Mouse (Mus musculus) heart, embryonic 14.5 days (tissue): Measurements from ENCODE around the gene Spsb3. TPM values are rescaled to one million over a fixed set of nuclear protein-coding genes. Genes with fewer than 3 reads are reported as not detected.
A peak's percentile ranks its signal among the peaks of the same experiment; 100 is the strongest.

Experiments
- ATAC-seq: fragments of 200-750 bp; cut with Nextera tagmentation; 2 replicates; pipeline ENCODE4 v1.8.0; 2017; ENCODE audit warnings: low read depth, moderate TSS enrichment; ENCODE audit not compliant: insufficient number of reproducible peaks, insufficient read depth, low FRiP score
- H3K27ac ChIP-seq, 2 experiments: fragments of 200-500 bp in 1 of 2; fragments of 300-500 bp in 1 of 2; sonication (generic) in 1 of 2; replicated peaks in 1 of 2; 2 replicates each; pipeline ENCODE4 v1.5.1; 2012 to 2014; ENCODE audit warnings: low read depth in 2 of 2, low read length in 2 of 2, control low read depth in 1 of 2, mild to moderate bottlenecking in 1 of 2, mixed read lengths in 1 of 2; ENCODE audit not compliant: control insufficient read depth in 1 of 2, insufficient read depth in 1 of 2
- H3K27me3 ChIP-seq: fragments of 300-500 bp; sonication (generic); 2 replicates; pipeline ENCODE4 v1.6.1; 2014; ENCODE audit warnings: mild to moderate bottlenecking, low read length, control low read depth; ENCODE audit not compliant: control insufficient read depth, insufficient read depth
- H3K36me3 ChIP-seq: fragments of 300-500 bp; sonication (generic); 2 replicates; pipeline ENCODE4 v1.6.1; 2014; ENCODE audit warnings: mild to moderate bottlenecking, control low read depth, low read length, mixed read lengths; ENCODE audit not compliant: control insufficient read depth, insufficient read depth
- H3K4me1 ChIP-seq, 2 experiments: fragments of 200-500 bp in 1 of 2; fragments of 300-500 bp in 1 of 2; sonication (generic) in 1 of 2; 2 replicates each; pipeline ENCODE4 v1.6.1; 2012 to 2014; ENCODE audit warnings: low read length in 2 of 2, control low read depth in 1 of 2, mixed read lengths in 1 of 2; ENCODE audit not compliant: control insufficient read depth in 2 of 2, insufficient read depth in 2 of 2
- H3K4me2 ChIP-seq: fragments of 300-500 bp; sonication (generic); 2 replicates; pipeline ENCODE4 v1.6.1; 2014; ENCODE audit warnings: mild to moderate bottlenecking, low read length
- H3K4me3 ChIP-seq, 2 experiments: fragments of 200-500 bp in 1 of 2; fragments of 300-500 bp in 1 of 2; sonication (generic) in 1 of 2; 2 replicates each; pipeline ENCODE4 v1.5.1; 2012 to 2014; ENCODE audit warnings: low read length in 2 of 2, mild to moderate bottlenecking in 2 of 2, control low read depth in 1 of 2, low read depth in 1 of 2, moderate library complexity in 1 of 2; ENCODE audit not compliant: control insufficient read depth in 1 of 2, insufficient read depth in 1 of 2
- H3K9ac ChIP-seq: fragments of 300-500 bp; sonication (generic); 2 replicates; pipeline ENCODE4 v1.6.1; 2014; ENCODE audit warnings: mild to moderate bottlenecking, low read length
- H3K9me3 ChIP-seq: fragments of 300-500 bp; sonication (generic); 2 replicates; pipeline ENCODE4 v1.6.1; 2016; ENCODE audit warnings: low read length, control low read depth; ENCODE audit not compliant: control insufficient read depth
- WGBS: fragments of 180-500 bp; shearing (Covaris S2); extraction: QIAGEN DNeasy Blood & Tissue Kit; methylation state at CpG from one replicate; pipeline ENCODE4 v1.1.7; 2014; 5-methylcytosine and 5-hydroxymethylcytosine counted together
- polyA plus RNA-seq: library from polyadenylated mRNA; unstranded; fragments of >200 nt; fragmentation: Nextera tagmentation; extraction: Ambion mirVana; gene quantifications from 2 replicates; pipeline ENCODE4 v1.2.1, GENCODE M21; 2014

The Spsb3 gene
- 26.8 and 28.2 TPM in 2 replicates for polyA plus RNA-seq

DNA sequence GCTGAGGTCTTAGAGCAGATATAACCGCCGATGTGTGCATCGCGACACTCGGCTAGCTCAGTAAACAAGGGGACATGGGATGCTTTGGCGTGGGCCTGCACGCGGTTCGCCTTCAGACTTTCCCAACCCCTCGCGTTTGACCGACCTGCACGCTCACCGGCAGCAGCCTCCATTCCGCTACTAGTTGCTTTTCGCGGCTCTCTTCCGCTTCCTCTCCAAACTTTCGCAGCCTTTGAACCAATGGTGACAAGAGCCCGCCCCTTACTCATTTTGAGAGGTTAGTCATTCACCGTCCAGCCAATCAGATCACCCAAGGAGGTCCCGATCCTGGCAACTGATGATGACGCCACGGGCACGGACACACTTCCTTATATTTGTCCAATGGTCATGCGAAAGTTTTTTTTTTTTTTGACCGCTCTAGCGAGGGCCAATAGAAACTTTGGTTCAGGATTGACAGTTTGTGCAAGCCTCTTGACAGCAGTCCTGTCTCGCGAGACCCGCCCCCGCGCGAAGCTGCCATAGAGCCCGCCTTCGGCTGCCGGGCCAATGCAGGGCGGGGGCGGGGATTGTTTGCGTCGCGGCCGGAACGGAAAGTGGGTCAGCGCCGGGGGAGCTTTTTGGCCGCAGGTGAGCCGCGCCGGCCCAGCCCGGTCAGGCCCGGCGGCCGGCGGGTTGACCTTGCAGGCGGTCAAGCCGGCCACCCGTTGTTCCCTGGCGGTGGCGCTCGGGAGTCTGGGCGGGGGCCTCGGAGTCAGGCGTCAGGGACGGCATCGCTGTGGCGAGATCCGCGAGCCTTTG, at the start of gene Spsb3, which contains the start of gene Nubp2:
Gene Spsb3, plus strand, starts transcription at position 510 of the 798 bp plus-strand sequence.
Gene Nubp2, minus strand, starts transcription at position 216 of the 798 bp plus-strand sequence.
- H3K9ac ChIP-seq = peak within 1 kb of the TSS; percentile 92
- peak within 1 kb of the TSS; percentile 86 for H3K4me3 ChIP-seq
- peaks cover 11 to 19% of the 10 kb centered on the region in 2 experiments for H3K4me1 ChIP-seq
- peak within 1 kb of the TSS; percentile 90 for H3K4me2 ChIP-seq
- H3K27me3 ChIP-seq = no peaks in the 10 kb centered on the region
- H3K9me3 ChIP-seq = no peaks in the 10 kb centered on the region
- under 1% methylated on average over 69 of the region's 69 CpGs for WGBS
- H3K36me3 ChIP-seq = peaks cover 58% of the 10 kb centered on the region
- ATAC-seq = peak; percentile 94
- H3K27ac ChIP-seq = peak within 1 kb of the TSS; percentile 43 to 78; a peak in 3 of 4 replicates

DNA sequence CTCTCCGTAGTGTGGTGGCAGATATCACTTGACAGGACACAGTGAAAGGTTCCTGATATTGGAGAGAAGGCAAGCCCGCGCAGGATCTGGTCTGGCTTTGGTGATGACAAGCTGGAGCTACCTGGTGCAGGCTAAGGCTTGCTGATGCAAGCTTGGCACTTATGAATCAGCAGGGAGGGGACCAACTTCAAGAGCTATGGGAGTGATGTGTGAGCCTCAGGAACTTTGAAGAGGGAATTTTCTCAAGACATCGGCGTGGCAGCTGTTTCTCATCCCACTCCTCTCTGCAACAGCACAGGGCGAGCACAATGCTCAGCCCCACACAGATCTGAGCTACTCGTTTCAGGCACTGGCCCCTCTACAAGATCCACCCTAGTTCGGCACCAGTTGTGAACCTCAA, 46.6 kb upstream of the Spsb3 start, which contains the start of gene Hagh:
Gene Hagh, plus strand, starts transcription at position 302 of the 400 bp plus-strand sequence.
- WGBS = 42% methylated on average over 8 of the region's 8 CpGs
- ATAC-seq = no peak

DNA sequence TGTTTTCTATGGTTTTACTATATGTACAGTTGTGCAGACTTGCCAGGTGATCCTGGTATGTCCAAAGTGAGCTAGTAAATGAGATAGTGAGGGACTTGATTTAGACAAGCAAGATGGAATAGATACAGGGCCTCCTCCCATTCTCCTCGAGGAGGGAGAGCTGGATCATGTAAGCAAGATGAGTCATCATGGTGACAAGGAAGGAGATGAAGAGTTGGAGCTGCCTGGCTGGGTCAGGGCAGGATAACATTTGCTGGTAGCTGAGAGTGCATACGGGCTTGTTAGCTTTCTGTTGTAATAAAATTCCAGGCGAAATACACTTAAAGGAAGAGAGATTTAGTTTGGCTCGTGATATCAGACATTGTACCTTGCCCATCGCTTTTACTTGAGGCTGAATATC, 46.1 kb upstream of the Spsb3 start:
- no peaks in the 10 kb centered on the region for H3K9me3 ChIP-seq
- peaks cover 3% of the 10 kb centered on the region; the same call in 1 of the 2 replicates for H3K27me3 ChIP-seq
- 47% methylated on average over 5 of the region's 5 CpGs for WGBS
- H3K4me2 ChIP-seq = no peak overlapping the region
- no peaks in the 10 kb centered on the region for H3K36me3 ChIP-seq
- H3K27ac ChIP-seq = no peak overlapping the region
- ATAC-seq = no peak
- peaks cover 0 to 4% of the 10 kb centered on the region in 2 experiments; a peak in 2 of 4 replicates for H3K4me1 ChIP-seq
- no peak overlapping the region for H3K4me3 ChIP-seq
- no peak overlapping the region for H3K9ac ChIP-seq

More for the DNA sequence above, 46.6 kb upstream of the Spsb3 start, which contains the start of gene Hagh:
- no peaks in the 10 kb centered on the region for H3K9me3 ChIP-seq
- no peak within 1 kb of the TSS for H3K4me3 ChIP-seq
- H3K27ac ChIP-seq = no peak within 1 kb of the TSS
- peaks cover 4% of the 10 kb centered on the region; the same call in 1 of the 2 replicates for H3K27me3 ChIP-seq
- H3K36me3 ChIP-seq = no peaks in the 10 kb centered on the region
- H3K9ac ChIP-seq = no peak within 1 kb of the TSS
- H3K4me1 ChIP-seq = 0 out of 4 replicates have a peak, but pooled peaks cover 0 to 2% of the 10 kb centered on the region in 2 experiments
- H3K4me2 ChIP-seq = no peak within 1 kb of the TSS

DNA sequence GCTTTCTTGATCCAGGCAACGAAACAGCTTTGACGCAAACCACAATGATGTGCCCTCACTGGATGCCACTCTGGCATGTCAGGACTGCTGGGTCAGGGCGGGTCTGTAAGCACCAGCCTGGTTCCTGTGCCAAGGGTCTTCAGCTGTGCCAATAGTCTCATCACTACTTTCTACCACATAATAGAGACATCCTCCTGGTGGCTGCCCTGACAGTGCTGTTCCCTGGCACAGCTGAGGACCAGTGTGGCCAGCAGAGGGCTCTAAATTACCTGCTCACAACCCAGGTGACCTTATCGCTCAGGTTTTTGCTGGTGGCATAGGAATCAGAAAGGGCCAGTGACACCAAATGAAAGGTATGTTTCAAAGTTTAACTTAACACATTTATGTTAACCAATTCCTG, 45.3 kb upstream of the Spsb3 start:
- no peak overlapping the region for H3K4me3 ChIP-seq
- H3K27ac ChIP-seq = no peak overlapping the region
- no peak for ATAC-seq
- H3K27me3 ChIP-seq = no peaks in the 10 kb centered on the region; the same call in 1 of the 2 replicates
- 48% methylated on average over 4 of the region's 4 CpGs for WGBS
- H3K9me3 ChIP-seq = no peaks in the 10 kb centered on the region
- peaks cover 0 to 4% of the 10 kb centered on the region in 2 experiments; a peak in 2 of 4 replicates for H3K4me1 ChIP-seq
- no peaks in the 10 kb centered on the region for H3K36me3 ChIP-seq
- no peak overlapping the region for H3K9ac ChIP-seq
- no peak overlapping the region for H3K4me2 ChIP-seq

DNA sequence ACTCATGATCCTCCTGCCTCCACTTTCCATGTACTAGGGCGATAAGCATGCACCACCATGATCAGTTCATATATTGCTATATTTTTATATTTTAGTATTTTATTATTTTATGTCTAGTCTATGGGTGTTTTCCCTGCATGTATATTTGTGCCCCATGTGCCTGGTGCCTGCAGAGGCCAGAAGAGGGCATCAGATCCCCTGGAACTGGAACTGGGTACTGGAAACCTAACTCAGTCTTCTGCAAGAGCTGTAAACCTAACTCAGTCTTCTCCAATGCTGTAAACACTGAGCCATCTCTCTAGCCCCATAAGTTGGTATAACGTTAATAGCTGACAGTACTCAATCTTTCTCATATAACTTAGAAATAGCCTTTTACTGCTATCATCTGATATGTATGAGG, 43.8 kb upstream of the Spsb3 start:
- no peaks in the 10 kb centered on the region for H3K9me3 ChIP-seq
- H3K27me3 ChIP-seq = no peaks in the 10 kb centered on the region; the same call in 1 of the 2 replicates
- H3K4me1 ChIP-seq = peaks cover 2 to 4% of the 10 kb centered on the region in 2 experiments; a peak in 2 of 4 replicates
- no peak overlapping the region for H3K4me3 ChIP-seq
- no peak overlapping the region for H3K9ac ChIP-seq
- WGBS = 48% methylated on average over 2 of the region's 2 CpGs
- no peak overlapping the region for H3K27ac ChIP-seq
- no peaks in the 10 kb centered on the region for H3K36me3 ChIP-seq
- H3K4me2 ChIP-seq = no peak overlapping the region
- ATAC-seq = no peak

DNA sequence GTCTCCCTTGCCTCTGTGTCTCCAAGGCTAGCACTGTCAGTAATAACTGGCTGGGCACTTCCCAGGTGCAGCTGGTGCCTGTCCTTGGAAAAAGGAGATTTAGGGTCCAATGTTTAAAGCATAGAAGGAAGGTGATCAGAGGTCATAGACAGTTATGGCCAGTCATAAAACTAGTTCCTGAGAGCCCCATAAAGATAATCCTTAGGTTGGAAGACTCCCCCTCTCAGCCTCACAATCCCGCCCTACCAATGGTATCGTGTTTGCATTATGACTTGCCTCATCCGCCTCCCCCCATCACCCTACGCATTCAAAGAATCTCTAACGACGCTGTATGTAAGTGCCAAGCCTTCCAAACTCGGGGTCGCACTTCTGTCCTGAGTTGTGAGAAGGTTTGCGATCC, 41.9 kb upstream of the Spsb3 start:
- Histone ChIP-seq H3K4me2 (peak overlapping the region; percentile 43), H3K27ac (peak overlapping the region in 1 of 2 experiments; percentile 22; a peak in 1 of 4 replicates), H3K9ac (peak overlapping the region; percentile 55; the same call in 1 of the 2 replicates), H3K4me1 (peaks cover 4 to 6% of the 10 kb centered on the region in 2 experiments; a peak in 2 of 4 replicates), H3K36me3 (no peaks in the 10 kb centered on the region), H3K27me3 (no peaks in the 10 kb centered on the region; the same call in 1 of the 2 replicates), H3K4me3 (no peak overlapping the region), H3K9me3 (no peaks in the 10 kb centered on the region)
- ATAC-seq = no peak
- WGBS = 40% methylated on average over 9 of the region's 9 CpGs

DNA sequence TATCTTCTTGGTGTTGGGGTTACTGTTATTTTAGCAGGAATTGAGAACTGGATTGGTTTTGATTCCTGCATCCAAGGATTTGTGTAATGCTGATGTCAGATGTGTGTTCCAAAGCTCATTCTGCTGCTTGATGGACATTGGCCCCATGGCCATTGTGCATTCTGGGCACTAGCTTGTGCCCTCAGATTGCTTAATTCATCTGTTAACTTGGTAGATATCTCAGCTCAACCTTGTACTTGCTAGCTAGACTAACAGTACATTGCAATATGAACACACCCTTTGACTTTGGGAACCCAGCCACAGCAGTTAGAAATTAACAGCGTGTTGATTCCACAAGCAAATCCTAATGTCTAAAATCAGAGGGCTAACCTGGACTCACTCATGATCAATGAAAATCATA, 39.1 kb upstream of the Spsb3 start:
- H3K27ac ChIP-seq = no peak overlapping the region
- ATAC-seq = no peak
- peaks cover 6 to 12% of the 10 kb centered on the region in 2 experiments; a peak in 3 of 4 replicates for H3K4me1 ChIP-seq
- no peak overlapping the region for H3K9ac ChIP-seq
- no peaks in the 10 kb centered on the region for H3K9me3 ChIP-seq
- no peak overlapping the region for H3K4me2 ChIP-seq
- no peaks in the 10 kb centered on the region for H3K36me3 ChIP-seq
- 87% methylated on average over 1 of the region's 1 CpGs for WGBS
- no peaks in the 10 kb centered on the region for H3K27me3 ChIP-seq
- H3K4me3 ChIP-seq = no peak overlapping the region
